Mouse (Mus musculus) kidney, adult 2 months (tissue): Measurements from ENCODE around the gene Tbxas1.

Experiments used
- CTCF ChIP-seq: fragments of 200-500 bp; conservative IDR thresholded peaks from 2 replicates; pipeline ENCODE4 v1.5.1; 2011; ENCODE audit warnings: low read depth, mild to moderate bottlenecking, control low read depth, low read length, moderate library complexity, mixed read lengths; ENCODE audit not compliant: insufficient read depth, insufficient read length
- POLR2A ChIP-seq: fragments of 200-500 bp; IDR thresholded peaks from one replicate; pipeline ENCODE4 v1.6.1; 2011; ENCODE audit warnings: low read depth, low read length, control low read depth

DNA sequence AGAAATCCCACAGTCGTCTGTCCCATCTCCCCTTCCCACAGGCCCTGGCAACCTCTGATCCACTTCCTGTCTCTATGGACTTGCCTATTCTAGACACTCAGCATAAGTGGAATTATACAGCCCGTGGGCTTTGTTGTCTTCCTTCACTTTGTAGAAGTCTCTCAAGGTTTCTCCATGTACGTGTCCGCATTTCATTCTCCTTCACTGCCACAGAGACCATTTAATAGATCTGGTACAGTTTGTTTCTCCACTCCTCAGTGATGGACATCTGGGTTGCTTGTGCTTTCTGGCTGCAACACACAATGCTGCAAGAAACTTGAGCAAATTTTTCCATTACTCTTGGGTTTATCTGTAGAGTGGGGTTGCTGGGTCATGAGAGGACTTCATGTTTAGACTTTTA is 35.3 kb upstream of the Tbxas1 start:
- TF ChIP-seq POLR2A (no peak), CTCF (no peak)
